ENCODE assay signal across 10 mouse cellular contexts in genomic region chr2:135561716-135562115, GRCm38 (mm10).
DNase-seq lines count a peak whose midpoint lies in the region; ATAC-seq lines count a peak whose summit lies in the region.
"Had no signal": no experiment of that assay in that cellular context is flagged by ENCODE, and none has a peak within 500 bp of the region (broad histone marks: within the 10 kb centered on the region; RNA-seq: fewer than 3 reads in every experiment).

No protein-coding gene starts in this region.

- no peak overlapping the region for H3K9ac ChIP-seq in kidney, embryonic 16.5 days (replicated peaks; ENCODE audit: low read length)

- H3K4me2 ChIP-seq in kidney, embryonic 16.5 days (replicated peaks; ENCODE audit: low read depth, low read length): no peak overlapping the region

- no peak overlapping the region for H3K4me3 ChIP-seq in kidney, embryonic 16.5 days (ENCODE audit: low read length)

- H3K27ac ChIP-seq in kidney, embryonic 16.5 days (ENCODE audit: low read length): no peak overlapping the region

- no peaks in the 10 kb centered on the region for H3K4me1 ChIP-seq in kidney, embryonic 16.5 days (ENCODE audit: insufficient read depth, low read length)

- H3K9me3 ChIP-seq in kidney, embryonic 16.5 days (ENCODE audit: low read length): 0 out of 2 replicates have a peak, but pooled peaks cover 4% of the 10 kb centered on the region

- DNase-seq in kidney, adult 18-20 months: peak; percentile 37
- DNase-seq in gastrocnemius, postnatal 10 days: peak; percentile 12
- DNase-seq in kidney, adult 9 months: peak; percentile 47
- peak; percentile 67 for DNase-seq in skeletal muscle tissue, adult 2 months (ENCODE audit: low read depth, low spot score)
- no peak for DNase-seq in right cerebral cortex, postnatal 10 days (ENCODE audit: low spot score in 2 of 2)
- DNase-seq: liver; thymus, postnatal 14 days had no signal

- 66% methylated on average over 7 of the region's 7 CpGs for WGBS in kidney, embryonic 16.5 days

- H3K36me3 ChIP-seq in kidney, embryonic 16.5 days (ENCODE audit: insufficient read depth, low read length): no peaks in the 10 kb centered on the region

- ATAC-seq in kidney, embryonic 16.5 days (ENCODE audit: low FRiP score, low TSS enrichment): no peak
- ATAC-seq in activated CD4-positive, CD25-positive, alpha-beta regulatory T cell, adult 4 months: no peak
- ATAC-seq: CD4-positive, CD25-positive, alpha-beta regulatory T cell, adult 4 months had no signal

- no peaks in the 10 kb centered on the region for H3K27me3 ChIP-seq in kidney, embryonic 16.5 days (ENCODE audit: insufficient read depth, low read length)

Comparison
In these comparisons a context has a peak if more than half of its experiments do, and no peak if none do; other contexts are left out.
1. DNase-seq: peak in kidney, adult 18-20 months (single experiment), gastrocnemius, postnatal 10 days (single experiment), kidney, adult 9 months (single experiment) and skeletal muscle tissue, adult 2 months (single experiment); none in right cerebral cortex, postnatal 10 days (0 of 2).